Mouse (Mus musculus): ENCODE measurements around the gene Rpl28. TPM values are rescaled to one million over a fixed set of nuclear protein-coding genes. Genes with fewer than 3 reads are reported as not detected.
A peak's percentile ranks its signal among the peaks of the same experiment; 100 is the strongest.
"Not testable (repeated sequence)": the region's sequence is repeated elsewhere in the genome, so short reads cannot be mapped to it uniquely, and the experiment has no call there.

Gene Rpl28
- total RNA-seq, 2 experiments from 2014 or later = 613 to 657 TPM

- intact Hi-C loops (cut with DNase I; ENCODE audit: low total_unique reads) = loop anchor here (5.0 kb wide), 1 partner anchor 38 kb away; the partner anchor contains the start of gene Kmt5c
- DNase-seq = no peak
Measured at GRCm38 (mm10) chr7:4779921-4780320, 12.8 kb upstream of the Rpl28 start.

- intact Hi-C loops (cut with DNase I; ENCODE audit: low total_unique reads) = loop anchor here (5.0 kb wide), 1 partner anchor 40 kb away; the partner anchor contains the start of gene Kmt5c
- DNase-seq = no peak
Measured at GRCm38 (mm10) chr7:4782130-4782529, 10.5 kb upstream of the Rpl28 start.

- DNase-seq = no peak
- intact Hi-C loops (cut with DNase I; ENCODE audit: low total_unique reads) = loop anchor here (5.0 kb wide), 1 partner anchor 40 kb away; the partner anchor contains the start of gene Kmt5c
Measured at GRCm38 (mm10) chr7:4782759-4783158, 9.9 kb upstream of the Rpl28 start, which contains the start of the genes Il11 and Tmem190. Gene Il11 (minus strand): TSS chr7:4782859. Gene Tmem190 (plus strand): TSS chr7:4782937.

GRCm38 (mm10) chr7:4783667-4784268 lies 8.9 kb upstream of the Rpl28 start:
- intact Hi-C loops (cut with DNase I; ENCODE audit: low total_unique reads) = loop anchor here (5.0 kb wide), 1 partner anchor 41 kb away; the partner anchor contains the start of gene Kmt5c
- no peak for DNase-seq

GRCm38 (mm10) chr7:4788499-4789435 lies 3.9 kb upstream of the Rpl28 start:
- intact Hi-C loops (cut with DNase I; ENCODE audit: low total_unique reads) = loop anchor here (5.0 kb wide), 1 partner anchor 86 kb away; no protein-coding TSS in a partner anchor
- peak; percentile 64 for DNase-seq

GRCm38 (mm10) chr7:4789436-4789935 lies 3.2 kb upstream of the Rpl28 start, which contains the start of gene Tmem238:
Gene Tmem238 (minus strand): TSS chr7:4789656.
- DNase-seq = peak; percentile 74
- intact Hi-C loops (cut with DNase I; ENCODE audit: low total_unique reads) = loop anchor here (5.0 kb wide), 1 partner anchor 87 kb away; no protein-coding TSS in a partner anchor

- intact Hi-C loops (cut with DNase I; ENCODE audit: low total_unique reads); DNase-seq: not testable (repeated sequence)
Measured at GRCm38 (mm10) chr7:4793248-4793647, 574 bp downstream of the Rpl28 start.

GRCm38 (mm10) chr7:4793674-4794073 lies 1.0 kb downstream of the Rpl28 start:
- no peak for DNase-seq
- intact Hi-C loops (cut with DNase I; ENCODE audit: low total_unique reads) = no loop called here

- DNase-seq = no peak
- intact Hi-C loops (cut with DNase I; ENCODE audit: low total_unique reads) = no loop called here
Measured at GRCm38 (mm10) chr7:4794631-4795168, 2.0 kb downstream of the Rpl28 start.

GRCm38 (mm10) chr7:4795767-4796433 lies 3.2 kb downstream of the Rpl28 start:
- DNase-seq = no peak
- intact Hi-C loops (cut with DNase I; ENCODE audit: low total_unique reads) = no loop called here

- intact Hi-C loops (cut with DNase I; ENCODE audit: low total_unique reads) = loop anchor here (10.0 kb wide), 2 partner anchors 177 to 247 kb away; no protein-coding TSS in a partner anchor
- DNase-seq = no peak
Measured at GRCm38 (mm10) chr7:4802247-4802646, 9.6 kb downstream of the Rpl28 start.

GRCm38 (mm10) chr7:4806716-4807115 lies 14.0 kb downstream of the Rpl28 start:
- DNase-seq = no peak
- intact Hi-C loops (cut with DNase I; ENCODE audit: low total_unique reads) = loop anchor here (10.0 kb wide), 2 partner anchors 182 to 252 kb away; no protein-coding TSS in a partner anchor

- DNase-seq; intact Hi-C loops (cut with DNase I; ENCODE audit: low total_unique reads): not testable (repeated sequence)
Measured at GRCm38 (mm10) chr7:4811131-4811530, 18.5 kb downstream of the Rpl28 start.

- intact Hi-C loops (cut with DNase I; ENCODE audit: low total_unique reads) = no loop called here
- peak; percentile 40 for DNase-seq
Measured at GRCm38 (mm10) chr7:4811842-4812302, 19.2 kb downstream of the Rpl28 start.

GRCm38 (mm10) chr7:4812303-4813104 lies 19.8 kb downstream of the Rpl28 start, which contains the start of gene Ube2s:
Gene Ube2s (minus strand): TSS chr7:4812590.
- intact Hi-C loops (cut with DNase I; ENCODE audit: low total_unique reads) = no loop called here
- DNase-seq = peak; percentile 99

- DNase-seq = no peak
- intact Hi-C loops (cut with DNase I; ENCODE audit: low total_unique reads) = no loop called here
Measured at GRCm38 (mm10) chr7:4813105-4813791, 20.6 kb downstream of the Rpl28 start.

- no peak for DNase-seq
- intact Hi-C loops (cut with DNase I; ENCODE audit: low total_unique reads) = no loop called here
Measured at GRCm38 (mm10) chr7:4816559-4816958, 23.9 kb downstream of the Rpl28 start.

All from gastrocnemius, postnatal 14 days (tissue).